Mouse (Mus musculus): ENCODE results near the gene Pofut2.
"Not testable (repeated sequence)": the region's sequence is repeated elsewhere in the genome, so short reads cannot be mapped to it uniquely, and the experiment has no call there.

Gene Pofut2

DNA sequence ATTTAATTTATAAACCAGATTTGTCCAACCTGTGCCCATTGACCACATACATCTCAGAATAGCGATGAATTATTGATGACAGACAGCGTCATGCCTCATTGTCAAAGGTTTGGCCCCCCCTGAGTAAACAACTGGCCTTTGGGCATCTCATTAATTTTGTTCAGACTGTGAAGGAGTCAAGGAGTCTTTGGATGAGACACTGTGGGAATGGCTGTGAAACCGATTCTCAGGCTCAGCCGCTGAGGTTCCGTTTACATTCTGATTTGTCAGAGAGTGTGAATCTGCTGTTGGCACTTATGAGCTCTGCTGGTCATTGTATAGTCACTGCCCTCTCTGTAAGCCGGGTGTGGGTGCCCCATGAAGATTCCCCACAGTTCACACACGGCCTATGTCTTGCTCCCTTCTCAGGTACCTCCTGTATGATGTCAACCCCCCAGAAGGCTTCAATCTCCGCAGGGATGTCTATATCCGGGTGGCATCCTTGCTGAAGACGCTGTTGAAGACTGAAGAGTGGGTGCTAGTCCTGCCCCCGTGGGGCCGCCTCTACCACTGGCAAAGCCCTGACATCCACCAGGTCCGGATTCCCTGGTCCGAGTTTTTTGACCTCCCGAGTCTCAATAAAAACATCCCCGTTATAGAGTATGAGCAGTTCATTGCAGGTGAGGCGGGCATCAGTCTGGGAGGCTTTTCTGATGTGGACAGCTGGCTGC is 1.3 kb downstream of the Pofut2 start:
- no peak for DNase-seq (ENCODE audit: low read depth, low spot score)

- DNase-seq (ENCODE audit: low read depth, low spot score), result no peak
Observed at GRCm38 (mm10) chr10:77266281-77266680, 7.3 kb downstream of the Pofut2 start.

DNA sequence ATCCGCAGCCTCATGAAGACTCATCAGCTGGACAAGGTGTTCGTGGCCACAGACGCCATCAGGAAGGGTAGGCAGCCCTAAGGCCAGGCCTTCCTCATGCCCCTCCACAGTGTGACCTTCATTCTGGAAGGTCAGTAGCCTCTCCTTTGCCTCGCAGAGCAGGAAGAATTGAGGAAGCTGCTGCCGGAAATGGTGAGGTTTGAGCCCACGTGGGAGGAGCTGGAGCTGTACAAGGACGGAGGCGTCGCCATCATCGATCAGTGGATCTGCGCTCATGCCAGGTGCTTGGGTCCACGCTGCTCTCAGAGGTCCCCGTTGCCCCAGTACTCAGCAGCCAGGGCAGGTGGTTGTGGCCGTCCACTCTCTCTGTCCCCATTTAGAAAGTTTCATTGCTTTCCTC is 8.0 kb downstream of the Pofut2 start:
- DNase-seq (ENCODE audit: low read depth, low spot score), result no peak

DNA sequence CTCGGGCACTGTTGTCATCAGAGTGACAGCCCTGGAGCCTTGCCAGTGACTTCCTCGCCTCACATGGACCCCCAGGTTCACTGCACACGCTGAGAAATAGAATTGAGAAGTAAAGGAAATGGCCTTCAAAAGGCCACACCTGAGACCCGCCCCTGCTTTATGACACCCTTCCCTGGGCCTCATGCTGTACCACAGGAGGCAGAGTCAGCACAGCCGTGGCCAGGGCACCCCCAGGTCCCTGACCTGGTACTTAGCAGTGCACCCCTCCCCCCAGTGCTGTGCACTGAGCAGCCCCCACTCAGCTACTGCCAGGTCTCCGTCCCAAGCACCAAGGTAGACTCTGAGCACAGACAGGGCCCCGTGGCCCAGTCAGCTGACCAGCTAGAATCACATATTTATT is 10.1 kb downstream of the Pofut2 start:
- no peak for DNase-seq (ENCODE audit: low read depth, low spot score)

- DNase-seq (ENCODE audit: low read depth, low spot score), result no peak
Observed at GRCm38 (mm10) chr10:77272980-77273730, 14.1 kb downstream of the Pofut2 start.

DNA sequence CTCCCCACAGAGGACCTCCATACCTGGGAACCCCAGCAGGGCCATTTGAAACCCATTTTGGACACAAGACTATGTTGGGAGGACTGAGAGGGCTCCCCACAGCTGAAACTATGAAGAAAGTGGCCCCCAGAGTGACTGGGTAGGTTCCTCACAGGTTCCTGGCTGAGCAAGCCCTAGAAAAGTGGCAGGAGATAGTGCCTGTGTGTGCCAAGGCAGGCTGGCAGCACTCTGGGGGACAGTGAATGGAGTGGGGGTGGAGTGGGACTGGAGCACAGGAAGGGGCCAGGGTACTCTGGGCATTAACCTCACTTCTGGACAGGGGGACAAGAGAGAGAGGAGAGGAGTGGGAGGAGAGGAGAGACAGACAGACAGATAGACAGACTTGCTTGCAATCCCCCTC is 14.8 kb downstream of the Pofut2 start:
- no peak for DNase-seq (ENCODE audit: low read depth, low spot score)

- not testable (repeated sequence) for DNase-seq (ENCODE audit: low read depth, low spot score)
Observed at GRCm38 (mm10) chr10:77282085-77282484, 23.1 kb downstream of the Pofut2 start.

- peak; percentile 68 for DNase-seq (ENCODE audit: low read depth, low spot score)
Observed at GRCm38 (mm10) chr10:77282822-77283221, 23.8 kb downstream of the Pofut2 start.

- DNase-seq (ENCODE audit: low read depth, low spot score), result no peak
Observed at GRCm38 (mm10) chr10:77284832-77285231, 25.8 kb downstream of the Pofut2 start.

GRCm38 (mm10) chr10:77287626-77288025 is 28.6 kb downstream of the Pofut2 start:
- no peak for DNase-seq (ENCODE audit: low read depth, low spot score)

DNA sequence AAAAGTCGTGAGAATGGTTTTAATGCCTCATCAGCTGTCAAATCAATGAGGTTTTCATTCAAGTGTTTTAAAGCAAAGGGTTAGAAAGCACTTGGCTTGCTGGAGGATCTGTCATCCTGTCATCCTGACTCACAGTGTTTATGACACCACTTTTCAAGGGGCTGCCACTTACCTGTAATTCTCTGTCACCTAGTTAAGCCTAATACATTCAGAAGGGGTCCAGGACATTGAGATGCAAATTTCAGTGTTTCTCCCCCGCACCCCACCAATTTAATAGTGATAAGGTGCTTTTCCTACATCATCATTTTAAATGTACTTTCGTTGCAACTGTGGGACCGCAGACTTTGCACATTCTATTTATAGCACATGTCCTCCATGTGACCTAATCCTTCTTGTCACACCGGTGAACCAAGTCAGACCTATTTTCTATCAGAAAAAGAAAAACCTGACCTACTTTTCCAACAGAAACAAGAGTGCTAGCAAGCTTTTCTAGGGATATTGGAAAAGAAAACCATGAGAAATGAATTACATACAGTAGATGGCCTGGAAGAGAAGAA is 29.7 kb downstream of the Pofut2 start:
- DNase-seq (ENCODE audit: low read depth, low spot score), result no peak

- no peak for DNase-seq (ENCODE audit: low read depth, low spot score)
Observed at GRCm38 (mm10) chr10:77289559-77289958, 30.5 kb downstream of the Pofut2 start.

- no peak for DNase-seq (ENCODE audit: low read depth, low spot score)
Observed at GRCm38 (mm10) chr10:77290624-77291366, 31.8 kb downstream of the Pofut2 start.

- DNase-seq (ENCODE audit: low read depth, low spot score), result no peak
Observed at GRCm38 (mm10) chr10:77294691-77295090, 35.7 kb downstream of the Pofut2 start.

- no peak for DNase-seq (ENCODE audit: low read depth, low spot score)
Observed at GRCm38 (mm10) chr10:77298621-77299020, 39.6 kb downstream of the Pofut2 start.

- DNase-seq (ENCODE audit: low read depth, low spot score), result no peak
Observed at GRCm38 (mm10) chr10:77299194-77299593, 40.2 kb downstream of the Pofut2 start.

- DNase-seq (ENCODE audit: low read depth, low spot score), result no peak
Observed at GRCm38 (mm10) chr10:77300237-77300933, 41.4 kb downstream of the Pofut2 start.

DNA sequence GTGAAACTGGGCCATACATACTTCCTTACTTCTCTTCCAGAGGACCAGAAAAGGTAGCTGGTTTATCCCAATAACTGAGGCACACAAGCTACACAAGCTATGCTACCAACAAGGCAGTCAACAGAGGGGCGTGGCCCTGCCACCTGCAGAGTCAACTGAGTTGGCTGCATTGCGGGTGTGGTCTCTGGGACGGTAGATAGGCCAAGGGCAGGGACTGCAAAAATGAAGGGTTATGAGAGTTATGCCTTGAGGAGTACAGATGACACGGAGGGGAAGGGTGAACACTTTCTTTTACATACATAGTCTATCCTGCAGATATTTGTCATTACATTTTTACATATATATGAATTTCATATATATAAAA is 41.9 kb downstream of the Pofut2 start:
- peak; percentile 24 for DNase-seq (ENCODE audit: low read depth, low spot score)

DNA sequence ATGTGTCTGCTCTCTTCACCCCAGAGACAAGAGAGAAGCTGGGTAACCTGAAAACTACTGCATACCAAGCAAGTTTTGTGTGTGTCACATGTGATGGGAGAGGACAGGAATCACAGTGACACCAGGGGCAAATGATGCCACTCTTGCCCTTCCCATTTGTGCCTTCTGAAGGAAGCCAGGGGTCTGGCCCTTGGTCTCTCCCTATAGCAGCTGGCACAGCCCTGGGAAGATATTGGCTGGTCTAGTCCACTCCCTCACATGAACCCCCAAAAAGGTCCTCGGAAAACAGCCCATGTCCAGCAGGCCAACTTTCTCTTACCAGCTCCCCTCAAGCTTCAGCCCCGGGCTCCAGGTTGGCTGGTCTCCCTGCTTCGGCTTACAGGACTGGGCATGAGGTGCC is 45.3 kb downstream of the Pofut2 start:
- DNase-seq (ENCODE audit: low read depth, low spot score), result no peak

DNA sequence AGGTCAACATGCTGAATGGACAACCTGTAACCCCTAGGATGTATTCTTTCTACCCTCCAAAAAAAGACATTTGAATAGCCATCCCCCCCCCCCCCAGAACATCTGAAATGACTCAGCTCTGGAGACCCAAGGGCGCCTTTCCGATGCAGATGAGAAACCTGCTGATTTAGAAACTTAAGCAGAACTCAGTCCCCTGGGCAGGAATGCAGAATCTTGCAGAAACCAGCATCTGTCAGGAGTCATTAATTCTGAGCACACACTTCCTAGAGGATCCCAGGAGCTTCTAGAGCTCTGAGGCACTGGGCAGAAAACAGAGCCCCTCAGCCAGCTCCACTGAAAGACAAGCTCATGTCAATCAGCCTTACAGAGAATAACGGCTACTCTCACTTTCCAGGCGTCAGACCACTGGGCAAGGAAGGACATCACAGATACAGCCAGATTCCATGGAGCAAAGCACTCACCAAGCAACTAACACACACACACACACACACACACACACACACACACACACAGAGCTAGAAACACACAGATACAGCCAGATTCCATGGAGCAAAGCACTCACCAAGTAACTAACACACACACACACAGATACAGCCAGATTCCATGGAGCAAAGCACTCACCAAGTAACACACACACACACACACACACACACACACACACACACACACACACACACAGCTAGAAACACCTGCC is 46.0 kb downstream of the Pofut2 start:
- no peak for DNase-seq (ENCODE audit: low read depth, low spot score)

DNA sequence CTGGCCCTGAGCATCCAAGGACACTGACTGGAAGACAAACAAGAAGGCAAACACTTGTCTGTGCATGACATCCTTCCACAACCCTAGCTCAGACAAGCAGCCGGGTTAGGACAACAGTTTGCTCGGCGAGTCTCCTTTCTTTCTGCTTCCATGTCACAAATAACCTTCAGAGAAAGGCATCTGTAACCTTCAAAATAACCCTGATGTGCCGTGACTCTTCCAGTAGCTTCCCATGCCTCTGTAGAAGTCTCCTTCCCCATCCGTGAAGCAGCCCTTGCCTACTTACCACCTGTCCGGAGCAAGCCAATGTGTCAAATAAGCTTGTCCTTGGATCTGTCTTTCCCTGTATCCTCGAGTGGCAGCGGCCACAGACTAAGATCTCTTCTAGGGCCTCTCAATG is 46.7 kb downstream of the Pofut2 start:
- no peak for DNase-seq (ENCODE audit: low read depth, low spot score)
